Mouse (Mus musculus): ENCODE results near the gene Tenm4. TPM values are rescaled to one million over a fixed set of nuclear protein-coding genes. Genes with fewer than 3 reads are reported as not detected.

The Tenm4 gene
- polyA plus RNA-seq, 1 experiment from 2014 or later, result 45.6 TPM

- no peak overlapping the region for H3K27ac ChIP-seq
- H3K4me3 ChIP-seq, result no peak overlapping the region
- H3K27me3 ChIP-seq, result no peaks in the 10 kb centered on the region
- 19% methylated on average over 8 of the region's 8 CpGs for WGBS
- no peak overlapping the region for H3K9ac ChIP-seq
- no peaks in the 10 kb centered on the region for H3K36me3 ChIP-seq
- H3K9me3 ChIP-seq, result no peaks in the 10 kb centered on the region
- ATAC-seq (ENCODE audit: insufficient number of reproducible peaks, insufficient read depth, low FRiP score, low TSS enrichment, low read depth), result no peak
- no peak overlapping the region for H3K4me2 ChIP-seq
- peaks cover 62% of the 10 kb centered on the region for H3K4me1 ChIP-seq
Measured at GRCm38 (mm10) chr7:96749753-96750152, 578.7 kb downstream of the Tenm4 start.

GRCm38 (mm10) chr7:96751236-96751635 is 580.2 kb downstream of the Tenm4 start:
- H3K4me3 ChIP-seq, result no peak overlapping the region
- H3K9ac ChIP-seq, result no peak overlapping the region
- H3K9me3 ChIP-seq, result no peaks in the 10 kb centered on the region
- no peaks in the 10 kb centered on the region for H3K36me3 ChIP-seq
- no peak overlapping the region for H3K27ac ChIP-seq
- H3K4me1 ChIP-seq, result peaks cover 61% of the 10 kb centered on the region
- no peak for ATAC-seq (ENCODE audit: insufficient number of reproducible peaks, insufficient read depth, low FRiP score, low TSS enrichment, low read depth)
- no peaks in the 10 kb centered on the region for H3K27me3 ChIP-seq
- H3K4me2 ChIP-seq, result no peak overlapping the region
- 95% methylated on average over 2 of the region's 2 CpGs for WGBS

GRCm38 (mm10) chr7:96752776-96753175 is 581.7 kb downstream of the Tenm4 start:
- H3K36me3 ChIP-seq, result no peaks in the 10 kb centered on the region
- no peaks in the 10 kb centered on the region for H3K9me3 ChIP-seq
- no peaks in the 10 kb centered on the region for H3K27me3 ChIP-seq
- no peak overlapping the region for H3K4me2 ChIP-seq
- H3K4me3 ChIP-seq, result no peak overlapping the region
- peaks cover 64% of the 10 kb centered on the region for H3K4me1 ChIP-seq
- 98% methylated on average over 2 of the region's 2 CpGs for whole genome bisulfite sequencing
- ATAC-seq (ENCODE audit: insufficient number of reproducible peaks, insufficient read depth, low FRiP score, low TSS enrichment, low read depth), result no peak
- no peak overlapping the region for H3K27ac ChIP-seq
- H3K9ac ChIP-seq, result no peak overlapping the region

GRCm38 (mm10) chr7:96753335-96754095 is 582.5 kb downstream of the Tenm4 start:
- ATAC-seq (ENCODE audit: insufficient number of reproducible peaks, insufficient read depth, low FRiP score, low TSS enrichment, low read depth), result no peak
- Histone ChIP-seq H3K27me3 (no peaks in the 10 kb centered on the region), H3K9me3 (no peaks in the 10 kb centered on the region), H3K27ac (no peak overlapping the region), H3K4me3 (no peak overlapping the region), H3K9ac (no peak overlapping the region), H3K36me3 (peaks cover under 1% of the 10 kb centered on the region; the same call in 1 of the 2 replicates), H3K4me2 (0 out of 2 replicates have a peak overlapping the region, but pooled peaks have one; percentile 3), H3K4me1 (peaks cover 59% of the 10 kb centered on the region)
- 54% methylated on average over 4 of the region's 4 CpGs for WGBS

GRCm38 (mm10) chr7:96754175-96754574 is 583.1 kb downstream of the Tenm4 start:
- no peaks in the 10 kb centered on the region for H3K9me3 ChIP-seq
- H3K27me3 ChIP-seq, result no peaks in the 10 kb centered on the region
- no peak overlapping the region for H3K9ac ChIP-seq
- H3K4me1 ChIP-seq, result peaks cover 52% of the 10 kb centered on the region
- no peak for ATAC-seq (ENCODE audit: insufficient number of reproducible peaks, insufficient read depth, low FRiP score, low TSS enrichment, low read depth)
- peak overlapping the region; percentile 3; the same call in 1 of the 2 replicates for H3K4me2 ChIP-seq
- H3K4me3 ChIP-seq, result no peak overlapping the region
- no peak overlapping the region for H3K27ac ChIP-seq
- peaks cover 7% of the 10 kb centered on the region for H3K36me3 ChIP-seq
- 25% methylated on average over 12 of the region's 12 CpGs for WGBS

- Histone ChIP-seq H3K4me3 (no peak overlapping the region), H3K4me1 (peaks cover 43% of the 10 kb centered on the region), H3K36me3 (peaks cover 7% of the 10 kb centered on the region), H3K9ac (no peak overlapping the region), H3K9me3 (no peaks in the 10 kb centered on the region), H3K4me2 (no peak overlapping the region), H3K27me3 (no peaks in the 10 kb centered on the region), H3K27ac (no peak overlapping the region)
- ATAC-seq (ENCODE audit: insufficient number of reproducible peaks, insufficient read depth, low FRiP score, low TSS enrichment, low read depth), result no peak
- 64% methylated on average over 12 of the region's 12 CpGs for WGBS
Measured at GRCm38 (mm10) chr7:96755459-96756094, 584.5 kb downstream of the Tenm4 start.

GRCm38 (mm10) chr7:96756104-96756742 is 585.2 kb downstream of the Tenm4 start:
- H3K9me3 ChIP-seq, result no peaks in the 10 kb centered on the region
- WGBS, result 53% methylated on average over 10 of the region's 10 CpGs
- H3K36me3 ChIP-seq, result peaks cover 7% of the 10 kb centered on the region
- H3K4me1 ChIP-seq, result peaks cover 50% of the 10 kb centered on the region
- no peak overlapping the region for H3K4me3 ChIP-seq
- 0 out of 2 replicates have a peak overlapping the region, but pooled peaks have one; percentile 36 for H3K9ac ChIP-seq
- H3K4me2 ChIP-seq, result no peak overlapping the region
- no peak for ATAC-seq (ENCODE audit: insufficient number of reproducible peaks, insufficient read depth, low FRiP score, low TSS enrichment, low read depth)
- H3K27me3 ChIP-seq, result no peaks in the 10 kb centered on the region
- H3K27ac ChIP-seq, result no peak overlapping the region; the same call in 1 of the 2 replicates

- Histone ChIP-seq H3K36me3 (peaks cover 7% of the 10 kb centered on the region), H3K4me3 (no peak overlapping the region), H3K4me2 (no peak overlapping the region), H3K9ac (no peak overlapping the region), H3K27me3 (no peaks in the 10 kb centered on the region), H3K4me1 (peaks cover 52% of the 10 kb centered on the region), H3K27ac (0 out of 2 replicates have a peak overlapping the region, but pooled peaks have one; percentile 16), H3K9me3 (no peaks in the 10 kb centered on the region)
- WGBS, result 66% methylated on average over 8 of the region's 8 CpGs
- ATAC-seq (ENCODE audit: insufficient number of reproducible peaks, insufficient read depth, low FRiP score, low TSS enrichment, low read depth), result no peak
Measured at GRCm38 (mm10) chr7:96757067-96757466, 586.0 kb downstream of the Tenm4 start.

- Histone ChIP-seq H3K27ac (no peak overlapping the region), H3K4me3 (no peak overlapping the region), H3K9me3 (no peaks in the 10 kb centered on the region), H3K9ac (no peak overlapping the region), H3K4me1 (peaks cover 45% of the 10 kb centered on the region), H3K27me3 (no peaks in the 10 kb centered on the region), H3K4me2 (no peak overlapping the region), H3K36me3 (peaks cover 7% of the 10 kb centered on the region)
- no peak for ATAC-seq (ENCODE audit: insufficient number of reproducible peaks, insufficient read depth, low FRiP score, low TSS enrichment, low read depth)
- WGBS, result 59% methylated on average over 6 of the region's 6 CpGs
Measured at GRCm38 (mm10) chr7:96760208-96760607, 589.2 kb downstream of the Tenm4 start.

GRCm38 (mm10) chr7:96761151-96761550 is 590.1 kb downstream of the Tenm4 start:
- no peak overlapping the region for H3K9ac ChIP-seq
- H3K9me3 ChIP-seq, result no peaks in the 10 kb centered on the region
- no peak for ATAC-seq (ENCODE audit: insufficient number of reproducible peaks, insufficient read depth, low FRiP score, low TSS enrichment, low read depth)
- H3K4me3 ChIP-seq, result no peak overlapping the region
- H3K36me3 ChIP-seq, result peaks cover 7% of the 10 kb centered on the region
- no peak overlapping the region; the same call in 1 of the 2 replicates for H3K27ac ChIP-seq
- no peaks in the 10 kb centered on the region for H3K27me3 ChIP-seq
- WGBS, result 63% methylated on average over 5 of the region's 5 CpGs
- peaks cover 47% of the 10 kb centered on the region for H3K4me1 ChIP-seq
- no peak overlapping the region for H3K4me2 ChIP-seq

- H3K27ac ChIP-seq, result peak overlapping the region; percentile 82
- 30% methylated on average over 15 of the region's 15 CpGs for WGBS
Measured at GRCm38 (mm10) chr7:96765321-96765960, 594.4 kb downstream of the Tenm4 start.

More at GRCm38 (mm10) chr7:96765321-96765960, 594.4 kb downstream of the Tenm4 start:
- Histone ChIP-seq H3K4me3 (no peak overlapping the region), H3K4me2 (peak overlapping the region; percentile 32; the same call in 1 of the 2 replicates), H3K27me3 (no peaks in the 10 kb centered on the region), H3K9ac (no peak overlapping the region), H3K9me3 (0 out of 2 replicates have a peak, but pooled peaks cover 3% of the 10 kb centered on the region), H3K4me1 (peaks cover 52% of the 10 kb centered on the region), H3K36me3 (peaks cover 8% of the 10 kb centered on the region; the same call in 1 of the 2 replicates)
- ATAC-seq (ENCODE audit: insufficient number of reproducible peaks, insufficient read depth, low FRiP score, low TSS enrichment, low read depth), result peak; percentile 67

All from embryonic facial prominence, embryonic 13.5 days (tissue).